Mouse (Mus musculus): ENCODE data around the gene Igfals.

DNA sequence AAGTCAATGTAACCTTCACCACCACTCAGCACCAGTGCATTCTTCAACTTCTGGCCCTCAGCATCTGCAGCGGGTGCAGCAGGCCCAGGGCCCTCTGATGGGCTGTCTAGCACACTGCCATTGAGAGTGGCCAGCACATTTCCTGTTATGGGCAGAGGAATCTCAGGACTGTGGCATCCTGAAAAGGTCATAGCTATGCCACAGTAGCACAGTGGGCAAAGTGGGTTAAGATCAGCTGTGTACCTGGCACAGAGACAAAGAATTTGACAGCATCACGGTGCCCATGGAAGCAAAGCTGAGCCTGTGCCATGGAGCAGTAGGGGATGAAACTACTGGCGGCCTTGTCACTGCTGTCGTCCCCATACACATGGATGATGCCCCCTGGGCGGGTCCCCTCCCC lies 33.4 kb downstream of the Igfals start:
- TF ChIP-seq POLR2A (IDR thresholded peaks at IDR 0.05; ENCODE audit: borderline replicate concordance, low read depth, low read length) = no peak
- TF ChIP-seq CTCF (IDR thresholded peaks at IDR 0.05; ENCODE audit: low read depth, low read length) = no peak

All from bone marrow macrophage, adult 2 months (primary cell).